Mouse (Mus musculus) cerebellum, postnatal 36 days (tissue): Measurements from ENCODE around the gene Rplp0.

ENCODE experiments used
- DNase-seq, 2 experiments: peaks; one replicate each; pipeline ENCODE4 v3.0.0; 2021 to 2022; ENCODE audit warnings: mixed read lengths in 2 of 2

Gene Rplp0

GRCm38 (mm10) chr5:115586166-115586565 lies 26.9 kb downstream of the Rplp0 start:
- no peak for DNase-seq

DNA sequence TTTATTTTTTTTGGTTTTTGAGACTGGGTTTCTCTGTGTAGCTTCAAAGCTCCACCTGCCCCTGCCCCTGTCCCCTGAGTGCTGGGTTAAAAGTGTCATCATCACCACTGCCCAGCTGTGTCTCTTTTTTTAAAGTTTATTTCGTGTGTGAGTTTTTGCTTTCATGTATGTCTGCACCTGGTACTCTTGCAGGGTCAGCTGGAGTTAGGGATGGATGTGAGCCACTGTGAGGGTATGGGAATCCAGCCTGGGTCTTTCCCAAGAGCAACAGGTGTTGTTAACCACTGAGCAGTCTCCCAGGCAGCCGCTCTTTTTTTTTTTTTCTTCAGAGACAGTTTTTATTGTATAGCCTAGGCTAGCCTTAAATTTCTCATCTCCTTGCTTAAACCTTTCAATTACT lies 27.5 kb downstream of the Rplp0 start:
- no peak for DNase-seq

DNA sequence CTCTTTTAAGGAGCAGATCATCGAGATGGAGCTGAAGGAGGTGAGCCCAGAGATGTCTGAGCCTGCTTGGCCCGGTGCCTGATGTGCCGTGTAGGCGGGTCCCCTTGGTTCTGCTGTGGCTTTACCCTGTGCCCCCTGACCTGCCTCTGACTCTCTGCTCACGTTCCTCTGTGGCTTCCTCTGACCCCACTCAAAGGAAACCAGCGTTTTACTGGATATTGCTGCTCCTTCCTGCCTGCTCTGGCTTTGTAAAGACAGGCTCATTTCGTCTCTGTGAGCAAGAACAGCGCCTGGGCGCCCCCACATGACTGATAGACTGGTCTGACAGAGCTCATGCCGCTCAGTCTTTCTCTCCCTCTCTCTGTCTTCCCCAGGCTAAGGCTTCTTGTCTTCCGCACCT lies 31.8 kb downstream of the Rplp0 start:
- DNase-seq = no peak

GRCm38 (mm10) chr5:115591506-115591905 lies 32.2 kb downstream of the Rplp0 start:
- DNase-seq = no peak

DNA sequence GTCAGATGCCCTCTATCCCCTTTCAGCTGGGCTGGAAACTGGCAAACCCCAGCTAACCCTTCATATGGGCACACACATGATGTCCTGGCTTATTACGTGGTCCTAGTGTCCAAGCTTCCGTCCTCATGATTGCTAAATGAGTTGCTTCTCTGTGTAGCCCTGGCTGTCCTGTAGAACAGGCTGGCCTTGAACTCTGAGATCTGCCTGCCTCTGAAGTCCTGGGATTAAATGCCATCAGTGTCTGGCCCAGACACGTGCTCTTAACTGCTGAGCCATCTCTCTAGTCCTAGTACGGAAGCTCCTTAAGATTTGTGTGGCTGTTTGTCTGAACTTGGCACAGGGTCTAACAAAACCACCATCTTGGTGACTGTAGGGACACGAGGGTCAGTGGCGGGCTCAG lies 44.3 kb downstream of the Rplp0 start:
- no peak for DNase-seq

DNA sequence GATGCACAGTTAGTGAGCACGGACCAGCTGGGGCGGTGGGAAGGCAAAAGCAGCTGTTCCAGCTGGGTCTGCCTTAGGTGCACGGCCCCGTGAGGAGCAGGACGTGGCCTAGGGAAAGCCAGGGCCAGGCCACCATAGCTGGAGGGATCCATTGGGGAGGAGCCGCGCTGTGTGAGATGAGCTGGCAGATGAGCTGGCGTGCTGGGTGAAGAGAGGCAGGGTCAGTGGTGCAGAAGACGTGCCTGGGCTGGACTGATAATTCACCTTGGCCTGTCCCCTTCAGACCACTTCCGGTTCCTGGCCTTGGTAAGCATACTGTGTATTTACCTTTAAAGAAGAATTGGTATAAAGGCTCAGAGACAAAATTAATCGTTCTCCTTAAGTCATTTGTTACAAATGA lies 52.3 kb downstream of the Rplp0 start:
- DNase-seq = no peak
